ENCODE assay signal across 27 mouse cellular contexts in the genomic region with DNA sequence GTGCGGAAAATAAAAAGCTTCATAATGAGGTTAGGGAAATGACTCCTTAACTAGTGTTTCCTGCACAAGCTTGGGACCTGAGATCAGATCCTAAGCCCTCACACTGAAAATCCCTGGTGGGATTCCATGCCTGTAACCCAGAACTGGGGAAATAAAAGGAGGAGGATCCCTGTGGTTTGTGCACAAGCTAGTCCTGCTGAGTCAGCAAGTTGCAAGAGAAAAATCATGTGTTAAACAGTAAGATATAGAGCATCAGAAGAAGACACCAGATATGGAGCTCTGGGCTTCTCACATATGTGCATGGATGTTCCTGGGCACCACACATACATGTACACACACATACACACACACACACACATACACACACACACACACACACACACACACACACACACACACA. TPM values are rescaled to one million over a fixed set of nuclear protein-coding genes. Genes with fewer than 3 reads are reported as not detected.
"Had no signal": no experiment of that assay in that cellular context is flagged by ENCODE, and none has a peak within 500 bp of the region (broad histone marks: within the 10 kb centered on the region; RNA-seq: fewer than 3 reads in every experiment).

No protein-coding gene starts in this region.

- H3K27ac ChIP-seq: embryonic facial prominence, embryonic 10.5 days; embryonic facial prominence, embryonic 12.5 days; embryonic facial prominence, embryonic 13.5 days; embryonic facial prominence, embryonic 15.5 days; forebrain, embryonic 10.5 days; forebrain, embryonic 12.5 days; forebrain, embryonic 13.5 days; forebrain, embryonic 15.5 days; gastrocnemius, adult 2 months; heart, adult 2 months had no signal

- DNase-seq: cerebellum, adult 9-11 months; cerebellum, postnatal 10 days; cerebellum, postnatal 14 days; cerebellum, postnatal 25 days; cerebellum, postnatal 36 days; embryo, embryonic 11 days; forebrain, postnatal 0 days; gastrocnemius, adult 2 months; gastrocnemius, postnatal 10 days; gastrocnemius, postnatal 14 days; gastrocnemius, postnatal 25 days; gastrocnemius, postnatal 36 days; heart, adult 11 months; heart, adult 18-20 months; heart, adult 2 months had no signal

- H3K9me3 ChIP-seq: embryonic facial prominence, embryonic 10.5 days; embryonic facial prominence, embryonic 12.5 days; embryonic facial prominence, embryonic 13.5 days; embryonic facial prominence, embryonic 15.5 days; forebrain, embryonic 10.5 days; forebrain, embryonic 12.5 days; forebrain, embryonic 13.5 days; forebrain, embryonic 15.5 days had no signal

- H3K9ac ChIP-seq: embryonic facial prominence, embryonic 12.5 days; embryonic facial prominence, embryonic 13.5 days; embryonic facial prominence, embryonic 15.5 days; forebrain, embryonic 12.5 days; forebrain, embryonic 13.5 days; forebrain, embryonic 15.5 days; forebrain, postnatal 0 days had no signal

- H3K36me3 ChIP-seq: embryonic facial prominence, embryonic 10.5 days; embryonic facial prominence, embryonic 12.5 days; embryonic facial prominence, embryonic 13.5 days; embryonic facial prominence, embryonic 15.5 days; forebrain, embryonic 10.5 days; forebrain, embryonic 12.5 days; forebrain, embryonic 15.5 days had no signal

- H3K4me2 ChIP-seq: embryonic facial prominence, embryonic 12.5 days; embryonic facial prominence, embryonic 13.5 days; embryonic facial prominence, embryonic 15.5 days; forebrain, embryonic 12.5 days; forebrain, embryonic 13.5 days; forebrain, embryonic 15.5 days had no signal

- H3K4me3 ChIP-seq: embryonic facial prominence, embryonic 10.5 days; embryonic facial prominence, embryonic 12.5 days; embryonic facial prominence, embryonic 13.5 days; embryonic facial prominence, embryonic 15.5 days; erythroblast, embryonic 14.5 days; forebrain, embryonic 10.5 days; forebrain, embryonic 12.5 days; forebrain, embryonic 13.5 days; forebrain, embryonic 15.5 days; gastrocnemius, adult 2 months; heart, adult 2 months had no signal

RNA-seq across cellular contexts. Expression of a gene that starts 3.2 kb away (rescaled TPM):
- total RNA-seq: common myeloid progenitor, adult 5-6 weeks; gastrocnemius, postnatal 14 days; gastrocnemius, postnatal 25 days; granulocyte monocyte progenitor cell, adult 5-6 weeks; heart, adult 18-20 months; heart, adult 2 months had no signal
- polyA plus RNA-seq: erythroblast, embryonic 14.5 days; gonadal fat pad, adult 2 months; heart, adult 2 months had no signal
